Mouse (Mus musculus) neural tube, embryonic 11.5 days (tissue): ENCODE results near the gene Nemf. TPM values are rescaled to one million over a fixed set of nuclear protein-coding genes. Genes with fewer than 3 reads are reported as not detected.
A peak's percentile ranks its signal among the peaks of the same experiment; 100 is the strongest.

ENCODE experiments used
- ATAC-seq: fragments of 200-750 bp; cut with Nextera tagmentation; 2 replicates; pipeline ENCODE4 v1.8.0; 2017; ENCODE audit warnings: moderate number of reproducible peaks, mild to moderate bottlenecking, moderate TSS enrichment, moderate library complexity; ENCODE audit not compliant: insufficient read depth, low FRiP score, low TSS enrichment
- DNase-seq: peaks from one replicate; pipeline ENCODE4 v3.0.0-alpha.2; 2015; ENCODE audit warnings: low spot score
- H3K27ac ChIP-seq: fragments of 300-500 bp; sonication (generic); 2 replicates; pipeline ENCODE4 v1.5.1; 2014; ENCODE audit warnings: low read depth, mild to moderate bottlenecking, low read length
- H3K27me3 ChIP-seq: fragments of 300-500 bp; sonication (generic); 2 replicates; pipeline ENCODE4 v1.6.1; 2014; ENCODE audit warnings: mild to moderate bottlenecking, low read length, mixed read lengths; ENCODE audit not compliant: control insufficient read depth, insufficient read depth
- H3K36me3 ChIP-seq: fragments of 300-500 bp; sonication (generic); 2 replicates; pipeline ENCODE4 v1.6.1; 2014; ENCODE audit warnings: mild to moderate bottlenecking, low read length, moderate library complexity, mixed read lengths; ENCODE audit not compliant: control insufficient read depth, insufficient read depth
- H3K4me1 ChIP-seq: fragments of 300-500 bp; sonication (generic); 2 replicates; pipeline ENCODE4 v1.6.1; 2014; ENCODE audit warnings: low read length, mixed read lengths; ENCODE audit not compliant: control insufficient read depth, insufficient read depth
- H3K4me2 ChIP-seq: fragments of 300-500 bp; sonication (generic); 2 replicates; pipeline ENCODE4 v1.6.1; 2014; ENCODE audit warnings: low read depth, mild to moderate bottlenecking, moderate library complexity
- H3K4me3 ChIP-seq: fragments of 300-500 bp; sonication (generic); 2 replicates; pipeline ENCODE4 v1.5.1; 2014; ENCODE audit warnings: low read depth, low read length
- H3K9ac ChIP-seq: fragments of 300-500 bp; sonication (generic); 2 replicates; pipeline ENCODE4 v1.6.1; 2014; ENCODE audit warnings: mild to moderate bottlenecking, low read length
- H3K9me3 ChIP-seq: fragments of 300-500 bp; sonication (generic); 2 replicates; pipeline ENCODE4 v1.6.1; 2016; ENCODE audit warnings: low read length; ENCODE audit not compliant: control insufficient read depth
- WGBS: fragments of 180-500 bp; shearing (Covaris S2); extraction: QIAGEN DNeasy Blood & Tissue Kit; methylation state at CpG from one replicate; pipeline ENCODE4 v1.1.7; 2014; 5-methylcytosine and 5-hydroxymethylcytosine counted together
- polyA plus RNA-seq: library from polyadenylated mRNA; unstranded; fragments of >200 nt; fragmentation: Nextera tagmentation; extraction: Ambion mirVana; gene quantifications from 2 replicates; pipeline ENCODE4 v1.2.1, GENCODE M21; 2014

The Nemf gene
- polyA plus RNA-seq, 1 experiment from 2014 or later = 82.1 TPM

GRCm38 (mm10) chr12:69377188-69377587, 20.2 kb upstream of the Nemf start:
- no peak overlapping the region for H3K9ac ChIP-seq
- 96% methylated on average over 1 of the region's 1 CpGs for WGBS
- H3K4me2 ChIP-seq = no peak overlapping the region
- H3K4me1 ChIP-seq = peaks cover 10% of the 10 kb centered on the region
- DNase-seq (no peak), ATAC-seq (no peak)
- H3K27me3 ChIP-seq = no peaks in the 10 kb centered on the region
- H3K4me3 ChIP-seq = no peak overlapping the region
- no peaks in the 10 kb centered on the region for H3K9me3 ChIP-seq
- H3K36me3 ChIP-seq = no peaks in the 10 kb centered on the region
- no peak overlapping the region for H3K27ac ChIP-seq

GRCm38 (mm10) chr12:69376132-69376531, 19.2 kb upstream of the Nemf start:
- no peak for ATAC-seq
- WGBS = 86% methylated on average over 2 of the region's 2 CpGs
- no peaks in the 10 kb centered on the region for H3K9me3 ChIP-seq

GRCm38 (mm10) chr12:69373850-69374766, 17.1 kb upstream of the Nemf start:
- no peak for DNase-seq
- WGBS = 53% methylated on average over 11 of the region's 11 CpGs
- peaks cover 10% of the 10 kb centered on the region for H3K4me1 ChIP-seq
- no peaks in the 10 kb centered on the region for H3K9me3 ChIP-seq
- no peak overlapping the region; the same call in 1 of the 2 replicates for H3K9ac ChIP-seq
- no peak for ATAC-seq
- peak overlapping the region; percentile 99 for H3K4me3 ChIP-seq
- H3K27ac ChIP-seq = no peak overlapping the region
- H3K36me3 ChIP-seq = no peaks in the 10 kb centered on the region
- H3K4me2 ChIP-seq = peak overlapping the region; percentile 76
- no peaks in the 10 kb centered on the region for H3K27me3 ChIP-seq

More at GRCm38 (mm10) chr12:69376132-69376531, 19.2 kb upstream of the Nemf start:
- H3K36me3 ChIP-seq = no peaks in the 10 kb centered on the region
- H3K4me3 ChIP-seq = no peak overlapping the region
- no peaks in the 10 kb centered on the region for H3K27me3 ChIP-seq
- DNase-seq = no peak
- no peak overlapping the region for H3K4me2 ChIP-seq
- H3K9ac ChIP-seq = no peak overlapping the region
- peaks cover 10% of the 10 kb centered on the region for H3K4me1 ChIP-seq
- no peak overlapping the region for H3K27ac ChIP-seq

GRCm38 (mm10) chr12:69372731-69373331, 15.9 kb upstream of the Nemf start:
- peak overlapping the region; percentile 94 for H3K9ac ChIP-seq
- H3K27me3 ChIP-seq = no peaks in the 10 kb centered on the region
- WGBS = under 1% methylated on average over 42 of the region's 42 CpGs
- peaks cover 10% of the 10 kb centered on the region for H3K4me1 ChIP-seq
- peak overlapping the region; percentile 76 for H3K4me2 ChIP-seq
- H3K27ac ChIP-seq = peak overlapping the region; percentile 85
- ATAC-seq (peak; percentile 14), DNase-seq (no peak)
- peak overlapping the region; percentile 99 for H3K4me3 ChIP-seq
- no peaks in the 10 kb centered on the region for H3K36me3 ChIP-seq
- no peaks in the 10 kb centered on the region for H3K9me3 ChIP-seq

GRCm38 (mm10) chr12:69371854-69372671, 15.1 kb upstream of the Nemf start, which contains the start of the genes Arf6 and Gm9887:
Gene Arf6 (plus strand): TSS chr12:69372150.
Gene Gm9887 (minus strand): TSS chr12:69372458.
- H3K36me3 ChIP-seq = no peaks in the 10 kb centered on the region
- DNase-seq (peak; percentile 99), ATAC-seq (peak; percentile 92)
- peaks cover 10% of the 10 kb centered on the region for H3K4me1 ChIP-seq
- H3K9me3 ChIP-seq = no peaks in the 10 kb centered on the region
- H3K4me3 ChIP-seq = peak within 1 kb of the TSS; percentile 99
- under 1% methylated on average over 102 of the region's 121 CpGs for WGBS
- H3K4me2 ChIP-seq = peak within 1 kb of the TSS; percentile 76
- H3K27ac ChIP-seq = peak within 1 kb of the TSS; percentile 85
- H3K27me3 ChIP-seq = no peaks in the 10 kb centered on the region
- peak within 1 kb of the TSS; percentile 94 for H3K9ac ChIP-seq

- no peaks in the 10 kb centered on the region for H3K36me3 ChIP-seq
- no peaks in the 10 kb centered on the region for H3K27me3 ChIP-seq
- DNase-seq (no peak), ATAC-seq (peak; percentile 83)
- peak overlapping the region; percentile 99 for H3K4me3 ChIP-seq
- peaks cover 10% of the 10 kb centered on the region for H3K4me1 ChIP-seq
- H3K9me3 ChIP-seq = no peaks in the 10 kb centered on the region
- H3K4me2 ChIP-seq = peak overlapping the region; percentile 54
- H3K27ac ChIP-seq = peak overlapping the region; percentile 75
- under 1% methylated on average over 24 of the region's 24 CpGs for WGBS
- peak overlapping the region; percentile 94 for H3K9ac ChIP-seq
These were observed 14.5 kb upstream of the Nemf start for GRCm38 (mm10) chr12:69371421-69371853.

- Histone ChIP-seq H3K27ac (no peak overlapping the region), H3K4me1 (peaks cover 10% of the 10 kb centered on the region), H3K9me3 (no peaks in the 10 kb centered on the region), H3K4me3 (peak overlapping the region; percentile 99), H3K36me3 (no peaks in the 10 kb centered on the region), H3K27me3 (no peaks in the 10 kb centered on the region), H3K9ac (no peak overlapping the region; the same call in 1 of the 2 replicates), H3K4me2 (peak overlapping the region; percentile 54)
- no peak for ATAC-seq
- DNase-seq = no peak
- 15% methylated on average over 7 of the region's 7 CpGs for WGBS
These were observed 14.0 kb upstream of the Nemf start for GRCm38 (mm10) chr12:69370936-69371335.

GRCm38 (mm10) chr12:69367557-69367956, 10.6 kb upstream of the Nemf start:
- DNase-seq = no peak
- H3K4me1 ChIP-seq = no peaks in the 10 kb centered on the region
- H3K27me3 ChIP-seq = no peaks in the 10 kb centered on the region
- 52% methylated on average over 2 of the region's 2 CpGs for WGBS
- no peak overlapping the region for H3K4me3 ChIP-seq
- H3K27ac ChIP-seq = no peak overlapping the region
- H3K9me3 ChIP-seq = no peaks in the 10 kb centered on the region
- H3K9ac ChIP-seq = no peak overlapping the region
- no peak overlapping the region for H3K4me2 ChIP-seq
- no peaks in the 10 kb centered on the region for H3K36me3 ChIP-seq
- no peak for ATAC-seq
